Mouse (Mus musculus) 3134 (cell line): Measurements from ENCODE around the gene Adarb2.

Experiments used
- DNase-seq: peaks from one replicate; pipeline ENCODE4 v3.0.0-alpha.2; 2011; ENCODE audit warnings: low spot score; ENCODE audit not compliant: insufficient read length; ENCODE audit errors: extremely low read depth

The Adarb2 gene

GRCm38 (mm10) chr13:8202681-8203476 lies at the start of gene Adarb2:
TSS of gene Adarb2 (plus strand) at chr13:8202866.
- no peak for DNase-seq

DNA sequence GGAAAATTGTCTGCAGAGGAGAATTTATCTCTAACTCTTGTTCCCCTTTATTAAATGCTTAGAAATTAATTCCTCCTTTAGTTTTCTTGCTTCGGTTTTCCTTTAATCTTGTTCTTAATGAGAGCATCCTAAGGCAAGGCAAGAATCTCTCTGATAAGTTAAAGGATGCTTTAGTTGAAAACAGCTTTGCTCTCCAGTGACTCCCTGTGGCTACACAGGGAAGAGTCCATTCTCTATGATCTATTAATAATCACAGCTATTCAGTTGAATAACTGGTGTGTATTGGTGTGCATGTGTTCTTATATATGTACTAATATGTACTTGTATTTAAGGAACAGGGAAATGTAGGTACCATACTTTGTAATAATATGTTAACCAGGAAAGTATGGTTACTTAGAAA lies 28.9 kb upstream of the Adarb2 start:
- no peak for DNase-seq

DNA sequence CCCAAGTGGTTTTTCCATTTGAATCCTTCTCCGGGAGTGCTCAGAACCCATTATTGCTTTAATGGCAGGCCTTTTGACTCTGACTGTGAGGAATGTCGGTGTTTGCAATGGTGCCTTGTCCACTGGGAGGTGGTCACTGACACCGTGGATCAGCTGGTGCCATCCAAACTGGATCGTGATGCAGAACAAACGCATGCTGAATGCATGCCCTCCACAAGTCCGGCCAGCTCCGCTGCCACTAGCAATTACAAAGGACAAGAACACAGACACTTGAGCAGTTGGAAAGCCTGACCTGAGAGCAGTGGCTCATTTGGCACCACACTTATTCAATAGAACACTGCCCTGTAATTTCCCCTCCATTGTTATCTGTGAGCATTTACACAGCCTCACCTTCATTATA lies 10.7 kb upstream of the Adarb2 start:
- no peak for DNase-seq

GRCm38 (mm10) chr13:8199186-8199880 lies 3.3 kb upstream of the Adarb2 start:
- no peak for DNase-seq

- no peak for DNase-seq
These were observed 779 bp downstream of the Adarb2 start for GRCm38 (mm10) chr13:8203477-8203813.

DNA sequence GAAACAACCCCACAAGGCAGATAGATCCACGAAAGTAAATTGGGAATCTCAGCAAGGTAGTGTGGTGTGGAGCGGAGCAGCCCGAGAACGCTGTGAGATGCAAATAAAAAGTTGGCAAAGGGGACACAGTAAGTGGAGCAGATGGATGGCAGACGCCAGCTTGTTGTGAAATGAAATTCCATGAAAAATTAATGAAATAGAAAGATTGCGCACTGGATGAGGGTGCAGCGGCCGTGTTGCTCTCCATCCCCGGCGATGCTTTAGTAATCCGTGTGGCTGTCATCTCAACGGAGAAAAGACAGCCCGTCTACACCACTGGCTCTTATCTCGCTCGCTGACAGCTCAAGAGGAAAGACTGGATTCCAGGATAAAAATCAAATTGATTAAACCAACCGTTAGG lies 4.7 kb downstream of the Adarb2 start:
- DNase-seq = no peak

GRCm38 (mm10) chr13:8210776-8211175 lies 8.1 kb downstream of the Adarb2 start:
- no peak for DNase-seq

- no peak for DNase-seq
These were observed 36.2 kb downstream of the Adarb2 start for GRCm38 (mm10) chr13:8238871-8239270.

- DNase-seq = no peak
These were observed 45.5 kb downstream of the Adarb2 start for GRCm38 (mm10) chr13:8248016-8248667.

DNA sequence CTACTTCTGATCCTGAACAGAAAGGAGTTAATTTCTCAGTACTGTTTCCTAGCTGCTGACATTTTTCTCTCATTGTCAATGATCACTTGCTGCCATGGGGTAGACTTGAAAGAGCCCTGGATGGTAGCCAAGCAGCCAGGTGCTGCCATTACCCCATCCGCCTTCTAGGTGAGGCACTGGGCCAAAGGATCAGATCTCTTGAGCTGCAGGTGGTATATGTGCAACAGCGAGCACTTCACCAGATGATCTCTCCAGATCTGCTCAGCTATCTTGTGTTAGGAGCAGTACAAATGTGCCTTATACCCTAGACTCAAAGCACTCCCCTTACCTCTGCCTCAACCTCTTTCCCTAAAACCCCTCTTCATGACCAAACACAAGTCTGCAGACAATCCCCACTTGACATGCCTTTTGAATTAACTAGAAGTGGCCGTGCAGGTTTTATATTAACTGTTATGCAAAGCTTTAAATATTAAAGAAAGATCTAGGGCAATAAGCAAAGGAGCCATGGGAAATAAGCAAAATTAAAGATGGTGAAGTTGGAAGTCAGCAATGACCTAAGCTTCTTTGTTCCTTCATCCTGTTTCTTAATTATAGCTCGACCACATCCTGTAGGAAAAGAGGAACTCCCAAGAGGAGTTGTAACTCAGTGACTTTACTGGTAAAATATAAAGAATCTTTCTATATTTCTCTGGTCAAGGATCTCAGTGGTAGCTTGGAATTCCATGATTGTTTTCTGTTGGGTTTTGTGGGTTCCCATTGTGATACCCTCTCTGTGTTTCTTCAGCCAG lies 69.7 kb downstream of the Adarb2 start:
- DNase-seq = no peak

- no peak for DNase-seq
These were observed 80.5 kb downstream of the Adarb2 start for GRCm38 (mm10) chr13:8283116-8283515.

DNA sequence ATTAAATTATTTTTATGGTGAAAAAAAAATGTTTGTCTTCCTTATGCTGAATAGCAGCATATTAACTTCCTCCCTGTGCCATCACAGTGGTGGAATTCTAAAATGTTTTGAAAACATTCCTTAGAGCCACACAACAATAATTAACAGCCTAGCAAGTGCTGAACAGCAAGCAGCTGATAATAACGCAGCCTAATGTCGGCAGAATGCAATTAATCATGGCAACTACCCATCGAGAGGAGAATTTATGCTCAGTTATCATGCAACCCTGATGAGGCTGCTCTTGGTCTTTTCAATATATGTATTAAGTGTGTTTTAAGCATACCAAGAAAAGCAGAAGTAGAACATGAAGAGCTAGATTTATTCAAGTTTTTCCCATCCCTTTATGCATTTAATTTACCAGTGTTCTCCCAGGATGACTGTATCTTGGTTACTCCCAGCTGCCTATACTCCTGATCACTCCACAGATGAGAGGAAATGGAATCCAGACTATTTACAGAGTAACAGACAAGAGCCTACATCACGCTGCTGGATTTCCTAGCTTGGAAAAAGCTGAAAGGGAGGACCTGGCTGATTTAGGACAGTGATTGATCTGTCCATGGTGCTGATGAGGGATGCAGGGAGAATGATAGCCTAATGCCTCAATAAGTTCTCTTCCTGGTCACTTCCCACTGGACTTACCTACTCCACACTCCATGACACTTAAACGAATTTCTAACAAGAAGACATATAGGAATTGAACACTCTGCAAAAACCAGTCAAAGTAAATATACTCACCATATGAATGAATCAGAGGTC lies 113.9 kb downstream of the Adarb2 start:
- no peak for DNase-seq

GRCm38 (mm10) chr13:8333589-8334455 lies 131.2 kb downstream of the Adarb2 start:
- no peak for DNase-seq

GRCm38 (mm10) chr13:8334580-8334979 lies 131.9 kb downstream of the Adarb2 start:
- no peak for DNase-seq

GRCm38 (mm10) chr13:8341086-8341807 lies 138.6 kb downstream of the Adarb2 start:
- no peak for DNase-seq

GRCm38 (mm10) chr13:8347147-8347546 lies 144.5 kb downstream of the Adarb2 start:
- no peak for DNase-seq

DNA sequence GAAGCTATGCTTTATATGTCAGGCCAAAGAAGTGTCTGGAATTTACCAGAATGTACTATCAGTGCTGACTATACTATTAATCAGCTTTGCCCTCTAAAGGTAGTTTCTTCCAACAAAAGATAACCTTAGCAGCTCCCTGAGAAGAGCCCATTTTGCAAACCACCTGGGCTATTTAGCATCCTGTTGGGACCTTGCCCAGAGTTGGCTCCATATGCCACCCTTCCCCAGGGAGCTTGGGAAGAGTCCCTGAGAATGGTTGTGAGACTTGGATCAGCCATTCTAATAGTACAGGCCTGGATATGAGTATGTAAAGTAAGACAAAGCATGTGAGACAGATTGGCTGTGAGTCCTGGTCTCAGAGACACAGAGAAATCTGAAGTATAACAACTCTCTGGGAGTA lies 149.7 kb downstream of the Adarb2 start:
- DNase-seq = no peak

DNA sequence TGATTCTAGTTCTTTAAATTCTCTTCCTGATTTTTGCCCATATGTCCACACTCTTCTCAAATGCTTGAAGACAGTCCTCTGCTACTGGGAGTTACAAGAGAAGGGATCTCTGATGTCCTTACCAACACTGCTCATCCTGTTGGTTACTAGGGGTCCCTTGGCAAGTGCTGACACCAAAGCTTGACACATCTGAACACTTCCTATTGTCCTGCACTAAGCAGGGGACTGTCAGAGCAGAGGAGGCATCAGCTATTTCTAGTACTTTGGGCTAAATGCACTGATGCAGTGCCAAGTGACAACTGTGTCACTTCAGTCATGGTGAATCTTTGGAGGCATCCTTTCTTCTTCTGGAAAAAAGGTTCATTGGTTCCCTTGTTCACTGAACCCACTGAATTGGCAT lies 150.3 kb downstream of the Adarb2 start:
- no peak for DNase-seq

DNA sequence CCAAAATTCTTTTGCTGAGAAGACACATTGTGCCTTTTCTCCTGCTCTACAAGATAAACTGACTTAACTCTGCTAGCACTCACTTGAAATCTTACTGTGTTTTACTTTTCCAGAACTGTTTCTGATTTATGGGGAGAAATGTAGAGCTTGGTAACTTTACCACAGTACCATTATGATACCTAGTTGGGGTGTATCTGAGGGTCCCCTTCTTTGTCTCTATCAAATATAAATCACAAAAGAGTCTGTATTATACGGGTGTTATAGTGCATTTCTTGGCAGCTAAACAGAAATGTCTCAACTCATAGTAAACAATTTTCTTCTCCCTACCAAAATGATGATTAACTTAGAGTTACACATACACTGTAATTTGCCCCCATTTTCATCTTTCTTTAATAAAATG lies 162.9 kb downstream of the Adarb2 start:
- no peak for DNase-seq
